Mouse (Mus musculus) MEL (cell line): ENCODE results near the gene Comt. TPM values are rescaled to one million over a fixed set of nuclear protein-coding genes. Genes with fewer than 3 reads are reported as not detected.

Source experiments
- DNase-seq: peaks from one replicate; pipeline ENCODE4 v3.0.0; 2011; ENCODE audit warnings: low read depth, low spot score
- H3K27ac ChIP-seq: 2 replicates; pipeline ENCODE4 v1.5.1; 2012; ENCODE audit warnings: low read depth, mild to moderate bottlenecking, control low read depth, low read length, moderate library complexity; ENCODE audit not compliant: control insufficient read depth
- H3K27me3 ChIP-seq, 2 experiments: fragments of 150-350 bp in 1 of 2; sonication (generic) in 1 of 2; 2 replicates each; pipeline ENCODE4 v1.6.1; 2012; ENCODE audit warnings: low read length in 2 of 2, mild to moderate bottlenecking in 2 of 2, improper control_type of control experiment in 1 of 2, moderate library complexity in 1 of 2; ENCODE audit not compliant: insufficient read depth in 2 of 2, control insufficient read depth in 1 of 2
- H3K36me3 ChIP-seq, 2 experiments: 2 replicates each; pipeline ENCODE4 v1.6.1; 2012 to 2014; ENCODE audit warnings: low read length in 2 of 2, improper control_type of control experiment in 1 of 2, inconsistent platforms in 1 of 2, mild to moderate bottlenecking in 1 of 2; ENCODE audit not compliant: insufficient read depth in 2 of 2, control insufficient read depth in 1 of 2
- H3K4me1 ChIP-seq, 2 experiments: fragments of 150-350 bp in 1 of 2; sonication (generic) in 1 of 2; 2 replicates each; pipeline ENCODE4 v1.6.1; 2012; ENCODE audit warnings: low read length in 2 of 2, improper control_type of control experiment in 1 of 2, mild to moderate bottlenecking in 1 of 2; ENCODE audit not compliant: insufficient read depth in 2 of 2, control insufficient read depth in 1 of 2
- H3K4me3 ChIP-seq, 2 experiments: fragments of 150-350 bp in 1 of 2; sonication (generic) in 1 of 2; 2 replicates each; pipeline ENCODE4 v1.5.1; 2012; ENCODE audit warnings: low read depth in 2 of 2, low read length in 2 of 2, mild to moderate bottlenecking in 2 of 2, moderate library complexity in 2 of 2, control low read depth in 1 of 2, improper control_type of control experiment in 1 of 2; ENCODE audit not compliant: control insufficient read depth in 1 of 2, insufficient read depth in 1 of 2
- H3K79me2 ChIP-seq: 2 replicates; pipeline ENCODE4 v1.6.1; 2012; ENCODE audit warnings: mild to moderate bottlenecking, low read length, moderate library complexity; ENCODE audit not compliant: control insufficient read depth, poor library complexity, insufficient read depth
- H3K9ac ChIP-seq: 2 replicates; pipeline ENCODE4 v1.6.1; 2012; ENCODE audit warnings: low read depth, mild to moderate bottlenecking, control low read depth, low read length, moderate library complexity; ENCODE audit not compliant: control insufficient read depth, poor library complexity, severe bottlenecking
- H3K9me3 ChIP-seq: fragments of 150-350 bp; sonication (generic); replicated peaks from 2 replicates; pipeline ENCODE4 v1.6.1; 2012; ENCODE audit warnings: mild to moderate bottlenecking, low read length, improper control_type of control experiment, moderate library complexity; ENCODE audit not compliant: insufficient read depth
- CHD1 ChIP-seq: IDR thresholded peaks from 2 replicates; pipeline ENCODE4 v1.6.1; 2012; ENCODE audit warnings: low read depth, mild to moderate bottlenecking, inconsistent platforms, low read length, improper control_type of control experiment
- CTCF ChIP-seq, 3 experiments: IDR thresholded peaks in 2 of 3; conservative IDR thresholded peaks in 1 of 3; 2 replicates each; pipeline ENCODE4 v1.5.1; 2011 to 2012; ENCODE audit warnings: low read length in 3 of 3, low read depth in 2 of 3, mild to moderate bottlenecking in 2 of 3, improper control_type of control experiment in 1 of 3, inconsistent platforms in 1 of 3, mixed read lengths in 1 of 3, moderate library complexity in 1 of 3; ENCODE audit not compliant: control insufficient read depth in 1 of 3, insufficient read depth in 1 of 3, poor library complexity in 1 of 3, severe bottlenecking in 1 of 3
- EP300 ChIP-seq, 2 experiments: IDR thresholded peaks; 2 replicates each; pipeline ENCODE4 v1.6.1; 2011; ENCODE audit warnings: improper control_type of control experiment in 2 of 2, low read length in 2 of 2, low read depth in 1 of 2, mild to moderate bottlenecking in 1 of 2
- ETS1 ChIP-seq: IDR thresholded peaks from 2 replicates; pipeline ENCODE4 v1.6.1; 2012; ENCODE audit warnings: low read depth, mild to moderate bottlenecking, inconsistent platforms, low read length, improper control_type of control experiment, moderate library complexity
- HCFC1 ChIP-seq: IDR thresholded peaks from 2 replicates; pipeline ENCODE4 v1.6.1; 2012; ENCODE audit warnings: low read depth, mild to moderate bottlenecking, inconsistent platforms, low read length, improper control_type of control experiment, moderate library complexity
- MAZ ChIP-seq: IDR thresholded peaks from 2 replicates; pipeline ENCODE4 v1.6.1; 2012; ENCODE audit warnings: low read depth, mild to moderate bottlenecking, inconsistent platforms, low read length, improper control_type of control experiment
- NRF1 ChIP-seq: IDR thresholded peaks from 2 replicates; pipeline ENCODE4 v1.6.1; 2014; ENCODE audit warnings: low read depth, mild to moderate bottlenecking, inconsistent platforms, low read length, improper control_type of control experiment, moderate library complexity; ENCODE audit not compliant: poor library complexity, insufficient read depth, severe bottlenecking
- POLR2A ChIP-seq, 2 experiments: IDR thresholded peaks; 2 replicates each; pipeline ENCODE4 v1.6.1; 2011 to 2012; ENCODE audit warnings: low read length in 2 of 2, mild to moderate bottlenecking in 2 of 2, control low read depth in 1 of 2, improper control_type of control experiment in 1 of 2, low read depth in 1 of 2, moderate library complexity in 1 of 2; ENCODE audit not compliant: control insufficient read depth in 1 of 2, insufficient read depth in 1 of 2, poor library complexity in 1 of 2
- POLR2AphosphoS5 ChIP-seq: IDR thresholded peaks from 2 replicates; pipeline ENCODE4 v1.6.1; 2012; ENCODE audit warnings: low read depth, borderline replicate concordance, mild to moderate bottlenecking, inconsistent platforms, low read length, moderate library complexity, mixed read lengths
- USF2 ChIP-seq, 2 experiments: IDR thresholded peaks; 2 replicates each; pipeline ENCODE4 v1.6.1; 2011 to 2012; ENCODE audit warnings: improper control_type of control experiment in 2 of 2, low read length in 2 of 2, borderline replicate concordance in 1 of 2, inconsistent platforms in 1 of 2, low read depth in 1 of 2, mild to moderate bottlenecking in 1 of 2; ENCODE audit not compliant: insufficient read depth in 1 of 2
- ZKSCAN1 ChIP-seq: IDR thresholded peaks from 2 replicates; pipeline ENCODE4 v1.6.1; 2012; ENCODE audit warnings: low read depth, mild to moderate bottlenecking, inconsistent platforms, low read length, improper control_type of control experiment, moderate library complexity
- polyA plus RNA-seq, 2 experiments: library from polyadenylated mRNA; stranded (reverse) in 1 of 2; unstranded in 1 of 2; fragments of >175 nt in 1 of 2; fragments of >200 nt in 1 of 2; gene quantifications; 2 replicates each; pipeline versions ENCODE4 v1.2.1 to v1.2.4; 2012; ENCODE audit warnings: low replicate concordance in 2 of 2, low read depth in 1 of 2; ENCODE audit not compliant: insufficient read length in 2 of 2, insufficient read depth in 1 of 2, missing spikeins in 1 of 2
- total RNA-seq: library from RNA; depleted of rRNA; stranded (reverse); fragments of 300-350 nt; gene quantifications from 2 replicates; pipeline ENCODE4 v1.2.3, GENCODE M21; 2012

Gene Comt
- total and polyA plus RNA-seq, 3 experiments, result 62.5 to 71.8 TPM; not detected in 1

- H3K27ac ChIP-seq, result no peak overlapping the region
These were observed 21.4 kb downstream of the Comt start for GRCm38 (mm10) chr16:18405091-18405854.

GRCm38 (mm10) chr16:18403285-18403684, 23.4 kb downstream of the Comt start:
- Histone ChIP-seq H3K27ac (no peak overlapping the region), H3K27me3 (no peaks in the 10 kb centered on the region), H3K36me3 (peaks cover 4 to 8% of the 10 kb centered on the region in 2 experiments), H3K4me3 (no peak overlapping the region), H3K79me2 (no peaks in the 10 kb centered on the region), H3K4me1 (peaks cover 0 to 9% of the 10 kb centered on the region in 2 experiments; a peak in 2 of 4 replicates), H3K9me3 (no peaks in the 10 kb centered on the region)
- DNase-seq, result no peak
- TF ChIP-seq POLR2AphosphoS5, result no peak
- TF ChIP-seq CTCF (IDR thresholded peaks at IDR 0.05 in 2 of 3, conservative IDR thresholded peaks at IDR 0.05 in 1 of 3; ENCODE audit: control insufficient read depth in 1 of 3, insufficient read depth in 1 of 3, low read depth in 2 of 3, low read length in 3 of 3, poor library complexity in 1 of 3, severe bottlenecking in 1 of 3), result no peak
- TF ChIP-seq USF2 (IDR thresholded peaks at IDR 0.05; ENCODE audit: borderline replicate concordance in 1 of 2, insufficient read depth in 1 of 2, low read depth in 1 of 2, low read length in 2 of 2), result no peak
- TF ChIP-seq, all 39 proteins: peak for 0
- no peak overlapping the region for H3K9ac ChIP-seq

More at GRCm38 (mm10) chr16:18405091-18405854, 21.4 kb downstream of the Comt start:
- Histone ChIP-seq H3K9ac (no peak overlapping the region), H3K9me3 (no peaks in the 10 kb centered on the region), H3K79me2 (no peaks in the 10 kb centered on the region), H3K27me3 (no peaks in the 10 kb centered on the region), H3K4me1 (peaks cover 0 to 9% of the 10 kb centered on the region in 2 experiments; a peak in 2 of 4 replicates), H3K4me3 (no peak overlapping the region), H3K36me3 (peaks cover 4 to 8% of the 10 kb centered on the region in 2 experiments)
- DNase-seq, result peak; percentile 54
- TF ChIP-seq ETS1, result peak; percentile 73
- no peak for TF ChIP-seq EP300 (IDR thresholded peaks at IDR 0.05; ENCODE audit: low read depth in 1 of 2, low read length in 2 of 2)
- peak in 1 of 2 experiments; percentile 48; a peak in 2 of 4 replicates for TF ChIP-seq POLR2A (IDR thresholded peaks at IDR 0.05; ENCODE audit: control insufficient read depth in 1 of 2, insufficient read depth in 1 of 2, low read depth in 1 of 2, low read length in 2 of 2, poor library complexity in 1 of 2)
- no peak for TF ChIP-seq CTCF (IDR thresholded peaks at IDR 0.05 in 2 of 3, conservative IDR thresholded peaks at IDR 0.05 in 1 of 3; ENCODE audit: control insufficient read depth in 1 of 3, insufficient read depth in 1 of 3, low read depth in 2 of 3, low read length in 3 of 3, poor library complexity in 1 of 3, severe bottlenecking in 1 of 3)
- no peak for TF ChIP-seq ZKSCAN1
- TF ChIP-seq CHD1, result no peak
- TF ChIP-seq NRF1, result no peak
- no peak for TF ChIP-seq HCFC1
- TF ChIP-seq MAZ, result no peak
